Mouse (Mus musculus): ENCODE results near the gene Hoxc9. TPM values are rescaled to one million over a fixed set of nuclear protein-coding genes. Genes with fewer than 3 reads are reported as not detected.

The Hoxc9 gene
- polyA plus RNA-seq, 1 experiment from 2014 or later = not detected

- Histone ChIP-seq H3K4me2 (no peak overlapping the region), H3K4me1 (replicated peaks) (peaks cover 29% of the 10 kb centered on the region), H3K4me3 (no peak overlapping the region), H3K9ac (no peak overlapping the region), H3K9me3 (replicated peaks) (no peaks in the 10 kb centered on the region), H3K27ac (ENCODE audit: poor library complexity, severe bottlenecking) (no peak overlapping the region), H3K36me3 (no peaks in the 10 kb centered on the region), H3K27me3 (replicated peaks) (peaks cover 97% of the 10 kb centered on the region)
- WGBS = 23% methylated on average over 4 of the region's 4 CpGs
- no peak for ATAC-seq (ENCODE audit: insufficient number of reproducible peaks, low FRiP score)
These were observed 25.9 kb downstream of the Hoxc9 start for GRCm38 (mm10) chr15:103002156-103002555.

DNA sequence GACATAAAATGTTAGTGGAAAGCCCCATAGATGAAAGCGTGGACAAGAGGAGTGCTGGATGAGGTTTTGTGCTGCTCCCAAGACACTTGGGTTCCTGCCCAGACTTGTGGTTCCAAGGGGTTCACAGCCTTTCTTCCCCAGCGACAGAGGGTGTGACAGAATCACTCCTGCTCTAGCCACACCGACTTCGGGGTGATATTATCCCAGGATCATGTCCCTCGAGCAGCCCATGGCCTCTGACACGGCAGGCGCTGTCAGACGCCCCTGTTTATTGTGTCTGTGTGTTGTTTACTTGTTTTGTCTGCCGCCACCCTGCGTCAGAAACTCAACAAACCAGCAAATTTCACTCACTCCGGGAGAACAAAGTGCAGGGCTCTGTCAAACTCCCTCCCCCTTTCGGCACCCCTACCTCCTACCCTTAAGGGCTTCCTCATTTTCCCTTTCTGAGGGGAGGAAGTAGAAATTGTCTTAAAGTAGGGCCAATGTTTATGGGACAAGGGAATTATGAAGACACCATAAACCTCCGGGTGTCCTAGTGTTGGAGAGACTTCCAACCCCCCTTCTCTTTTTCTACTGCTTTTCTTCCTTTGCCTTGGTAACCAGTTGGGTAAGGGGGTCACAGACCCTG, 26.7 kb downstream of the Hoxc9 start:
- Histone ChIP-seq H3K9me3 (replicated peaks) (no peaks in the 10 kb centered on the region), H3K4me1 (replicated peaks) (peaks cover 29% of the 10 kb centered on the region), H3K27ac (ENCODE audit: poor library complexity, severe bottlenecking) (no peak overlapping the region), H3K4me3 (no peak overlapping the region), H3K9ac (no peak overlapping the region), H3K4me2 (no peak overlapping the region), H3K27me3 (replicated peaks) (peaks cover 98% of the 10 kb centered on the region), H3K36me3 (no peaks in the 10 kb centered on the region)
- WGBS = 15% methylated on average over 13 of the region's 13 CpGs
- ATAC-seq (ENCODE audit: insufficient number of reproducible peaks, low FRiP score) = no peak

DNA sequence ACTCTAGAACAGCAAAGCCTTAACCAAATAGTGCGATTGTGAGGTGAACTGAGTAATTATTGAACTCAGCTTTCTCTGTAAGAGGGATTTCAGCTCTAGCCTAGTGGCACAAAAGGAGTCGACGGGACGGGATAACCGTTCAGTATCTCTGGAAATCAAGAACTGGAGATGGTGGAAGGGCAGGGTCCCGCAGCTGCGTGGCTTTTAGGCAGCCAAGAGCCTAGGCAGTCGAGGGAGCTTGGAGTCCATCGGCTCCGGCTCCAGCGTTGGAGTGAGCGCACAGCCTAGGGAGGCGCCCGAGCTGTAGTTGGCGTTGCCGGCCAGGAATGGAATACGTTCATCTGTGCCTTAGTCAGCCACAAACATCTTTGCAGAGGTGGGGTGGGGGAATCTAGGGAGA, 29.1 kb downstream of the Hoxc9 start:
- no peak overlapping the region for H3K9ac ChIP-seq
- H3K4me2 ChIP-seq = no peak overlapping the region
- no peak overlapping the region for H3K27ac ChIP-seq (ENCODE audit: poor library complexity, severe bottlenecking)

DNA sequence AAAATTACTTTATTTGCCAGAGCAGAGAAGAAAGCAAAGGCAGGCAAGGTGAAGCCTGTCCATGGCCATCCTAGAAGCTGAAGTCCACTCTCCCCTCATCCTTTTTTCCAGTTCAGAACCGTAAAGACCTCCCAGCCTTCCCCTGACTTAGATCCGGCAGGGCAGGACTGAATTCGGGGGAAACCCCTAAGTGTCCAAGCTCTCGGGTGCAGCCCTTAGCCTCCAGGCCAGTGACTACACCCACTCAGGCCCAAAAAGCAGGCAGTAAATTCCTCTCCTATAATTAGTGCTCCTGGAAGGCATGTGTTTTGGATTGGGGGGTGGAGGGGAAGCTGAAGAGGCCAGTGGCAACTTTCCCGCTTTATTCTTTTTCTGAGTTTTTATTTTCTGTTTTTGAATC, 29.6 kb downstream of the Hoxc9 start:
- no peak overlapping the region for H3K4me2 ChIP-seq
- 8% methylated on average over 5 of the region's 5 CpGs for WGBS

More for the DNA sequence above, 29.1 kb downstream of the Hoxc9 start:
- no peak overlapping the region for H3K4me3 ChIP-seq
- peaks cover 98% of the 10 kb centered on the region for H3K27me3 ChIP-seq (replicated peaks)
- no peaks in the 10 kb centered on the region for H3K9me3 ChIP-seq (replicated peaks)
- ATAC-seq (ENCODE audit: insufficient number of reproducible peaks, low FRiP score) = no peak
- peaks cover 12% of the 10 kb centered on the region for H3K4me1 ChIP-seq (replicated peaks)
- under 1% methylated on average over 17 of the region's 17 CpGs for WGBS
- no peaks in the 10 kb centered on the region for H3K36me3 ChIP-seq

GRCm38 (mm10) chr15:103006326-103006725, 30.1 kb downstream of the Hoxc9 start:
- WGBS = 14% methylated on average over 1 of the region's 1 CpGs

More for the DNA sequence above, 29.6 kb downstream of the Hoxc9 start:
- Histone ChIP-seq H3K27ac (ENCODE audit: poor library complexity, severe bottlenecking) (no peak overlapping the region), H3K27me3 (replicated peaks) (peaks cover 98% of the 10 kb centered on the region), H3K9ac (no peak overlapping the region), H3K4me1 (replicated peaks) (peaks cover 8% of the 10 kb centered on the region), H3K4me3 (no peak overlapping the region), H3K9me3 (replicated peaks) (no peaks in the 10 kb centered on the region), H3K36me3 (no peaks in the 10 kb centered on the region)
- ATAC-seq (ENCODE audit: insufficient number of reproducible peaks, low FRiP score) = no peak

DNA sequence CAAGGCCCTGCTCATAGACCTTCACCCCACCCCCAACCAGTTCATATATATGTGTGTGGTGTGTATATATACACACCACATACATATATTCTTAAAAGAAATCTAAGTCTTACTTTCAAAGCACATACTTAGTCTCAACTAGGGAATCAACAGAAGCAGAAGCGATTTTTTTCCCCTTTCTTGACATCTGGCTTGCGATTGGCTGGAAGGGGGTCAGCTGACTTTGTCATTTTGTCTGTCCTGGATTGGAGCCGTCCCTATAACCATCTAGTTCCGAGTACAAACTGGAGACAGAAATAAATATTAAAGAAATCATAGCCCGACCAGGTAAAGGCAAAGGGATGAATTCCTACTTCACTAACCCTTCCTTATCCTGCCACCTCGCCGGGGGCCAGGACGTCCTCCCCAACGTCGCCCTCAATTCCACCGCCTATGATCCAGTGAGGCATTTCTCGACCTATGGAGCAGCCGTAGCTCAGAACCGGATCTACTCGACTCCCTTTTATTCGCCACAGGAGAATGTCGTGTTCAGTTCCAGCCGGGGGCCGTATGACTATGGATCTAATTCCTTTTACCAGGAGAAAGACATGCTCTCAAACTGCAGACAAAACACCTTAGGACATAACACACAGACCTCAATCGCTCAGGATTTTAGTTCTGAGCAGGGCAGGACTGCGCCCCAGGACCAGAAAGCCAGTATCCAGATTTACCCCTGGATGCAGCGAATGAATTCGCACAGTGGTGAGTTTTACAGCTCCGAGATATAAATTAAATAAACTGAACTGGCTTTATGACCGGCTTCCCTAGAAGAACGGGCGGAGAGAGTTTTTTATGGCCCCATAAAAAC, 33.2 kb downstream of the Hoxc9 start:
- Histone ChIP-seq H3K4me3 (no peak overlapping the region), H3K4me1 (replicated peaks) (peaks cover 11% of the 10 kb centered on the region), H3K27ac (ENCODE audit: poor library complexity, severe bottlenecking) (no peak overlapping the region), H3K36me3 (no peaks in the 10 kb centered on the region), H3K9ac (no peak overlapping the region), H3K4me2 (no peak overlapping the region), H3K9me3 (replicated peaks) (no peaks in the 10 kb centered on the region), H3K27me3 (replicated peaks) (peaks cover 98% of the 10 kb centered on the region)
- no peak for ATAC-seq (ENCODE audit: insufficient number of reproducible peaks, low FRiP score)
- whole genome bisulfite sequencing = 2% methylated on average over 27 of the region's 27 CpGs

More at GRCm38 (mm10) chr15:103006326-103006725, 30.1 kb downstream of the Hoxc9 start:
- peaks cover 98% of the 10 kb centered on the region for H3K27me3 ChIP-seq (replicated peaks)
- H3K9ac ChIP-seq = no peak overlapping the region
- ATAC-seq (ENCODE audit: insufficient number of reproducible peaks, low FRiP score) = no peak
- H3K4me3 ChIP-seq = no peak overlapping the region
- no peak overlapping the region for H3K27ac ChIP-seq (ENCODE audit: poor library complexity, severe bottlenecking)
- H3K4me1 ChIP-seq (replicated peaks) = 0 out of 2 replicates have a peak, but pooled peaks cover 2% of the 10 kb centered on the region
- H3K36me3 ChIP-seq = no peaks in the 10 kb centered on the region
- no peak overlapping the region for H3K4me2 ChIP-seq
- H3K9me3 ChIP-seq (replicated peaks) = no peaks in the 10 kb centered on the region

DNA sequence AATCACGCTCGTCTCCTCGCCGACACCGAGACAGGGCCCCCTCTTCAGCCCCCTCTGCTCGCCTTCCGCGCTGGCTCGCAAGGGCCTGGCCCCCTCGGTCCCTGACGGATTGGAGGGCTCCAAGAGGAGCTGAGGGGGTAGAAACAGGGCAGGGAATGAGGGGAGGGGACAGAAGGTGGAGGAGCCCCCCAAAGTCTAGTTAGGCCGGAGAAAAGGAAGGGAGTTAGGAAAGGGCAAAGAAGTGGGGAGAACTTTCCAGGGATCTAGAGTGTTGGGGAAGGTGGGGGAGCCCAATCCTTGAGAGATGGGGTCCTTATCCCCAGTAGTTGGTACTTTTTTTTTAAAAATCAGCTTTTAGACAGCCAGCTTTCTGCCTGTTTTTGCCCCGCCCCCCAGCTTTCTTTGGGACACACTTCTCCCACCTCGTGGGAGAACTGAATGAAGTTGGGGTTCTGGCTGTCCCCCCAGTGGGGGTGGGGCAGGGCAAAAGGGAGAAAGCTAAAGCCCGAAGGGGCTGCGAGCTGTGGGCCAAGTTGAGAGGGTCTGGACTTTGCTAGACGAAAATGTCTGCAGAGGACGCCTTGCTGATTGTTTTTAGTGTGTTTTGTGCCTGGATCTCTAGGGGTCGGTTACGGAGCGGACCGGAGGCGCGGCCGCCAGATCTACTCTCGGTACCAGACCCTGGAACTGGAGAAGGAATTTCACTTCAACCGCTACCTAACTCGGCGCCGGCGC, 34.0 kb downstream of the Hoxc9 start:
- Histone ChIP-seq H3K4me2 (no peak overlapping the region), H3K36me3 (no peaks in the 10 kb centered on the region), H3K27ac (ENCODE audit: poor library complexity, severe bottlenecking) (no peak overlapping the region), H3K27me3 (replicated peaks) (peaks cover 98% of the 10 kb centered on the region), H3K4me1 (replicated peaks) (peaks cover 12% of the 10 kb centered on the region), H3K9me3 (replicated peaks) (no peaks in the 10 kb centered on the region), H3K4me3 (no peak overlapping the region), H3K9ac (no peak overlapping the region)
- ATAC-seq (ENCODE audit: insufficient number of reproducible peaks, low FRiP score) = no peak
- 1% methylated on average over 31 of the region's 31 CpGs for WGBS

DNA sequence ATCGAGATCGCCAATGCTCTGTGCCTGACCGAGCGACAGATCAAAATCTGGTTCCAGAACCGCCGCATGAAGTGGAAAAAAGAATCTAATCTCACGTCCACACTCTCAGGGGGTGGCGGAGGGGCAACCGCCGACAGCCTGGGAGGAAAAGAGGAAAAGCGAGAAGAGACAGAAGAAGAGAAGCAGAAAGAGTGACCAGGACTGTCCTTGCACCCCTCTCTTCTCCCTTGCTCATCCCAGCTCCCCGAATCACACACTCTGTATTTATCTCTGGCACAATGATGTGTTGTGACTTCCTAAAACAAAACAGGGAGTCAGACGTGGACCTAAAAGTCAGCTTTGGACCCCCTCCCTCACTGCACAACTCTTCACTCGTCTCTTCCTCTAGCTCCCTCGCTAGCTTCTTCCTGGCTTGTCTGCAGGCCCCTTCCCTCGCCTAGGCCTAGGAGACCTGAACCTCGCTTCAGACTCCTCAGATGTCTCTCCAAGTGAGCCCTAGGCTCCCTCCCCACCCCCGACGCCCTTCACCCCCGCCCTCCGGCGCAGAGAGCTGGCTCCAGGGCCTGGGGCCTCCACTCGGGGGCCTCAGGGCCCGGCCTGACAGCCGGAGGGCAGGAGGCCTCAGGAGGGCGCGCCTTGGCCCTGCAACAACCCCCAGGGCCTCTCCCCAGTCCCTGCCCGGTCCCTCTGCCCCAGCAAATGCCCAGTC, 34.8 kb downstream of the Hoxc9 start:
- Histone ChIP-seq H3K4me1 (replicated peaks) (peaks cover 12% of the 10 kb centered on the region), H3K9ac (no peak overlapping the region), H3K4me2 (no peak overlapping the region), H3K36me3 (no peaks in the 10 kb centered on the region), H3K27me3 (replicated peaks) (peaks cover 98% of the 10 kb centered on the region), H3K27ac (ENCODE audit: poor library complexity, severe bottlenecking) (no peak overlapping the region), H3K9me3 (replicated peaks) (no peaks in the 10 kb centered on the region), H3K4me3 (no peak overlapping the region)
- WGBS = 1% methylated on average over 28 of the region's 28 CpGs
- ATAC-seq (ENCODE audit: insufficient number of reproducible peaks, low FRiP score) = no peak

DNA sequence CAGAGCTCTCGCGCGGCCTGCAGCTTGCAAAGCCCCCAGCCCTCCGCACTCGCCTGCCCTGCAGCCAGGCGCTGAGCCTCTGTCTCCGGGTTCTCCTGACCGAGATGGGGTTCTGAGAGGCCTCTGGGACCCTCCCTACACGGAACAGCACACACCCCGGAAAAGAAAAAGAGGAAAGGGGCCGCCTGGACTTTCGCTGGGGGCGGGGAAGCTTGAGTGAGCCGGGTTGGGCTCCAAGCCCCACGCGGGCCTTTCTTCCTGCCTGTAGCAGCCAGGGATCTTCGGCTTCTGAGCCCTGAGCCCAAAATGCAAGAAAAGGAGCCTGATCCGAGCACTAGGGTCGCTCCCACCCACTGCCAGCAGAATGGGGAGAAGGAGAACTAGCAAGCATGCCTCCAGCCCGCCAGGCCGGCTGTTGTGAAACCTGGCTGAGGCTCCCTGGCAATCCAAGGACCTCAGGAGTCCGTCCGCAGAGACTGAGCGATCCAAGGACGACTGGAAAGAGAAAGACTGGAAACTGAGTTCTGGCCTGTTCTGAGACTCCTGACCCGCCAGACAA, 35.8 kb downstream of the Hoxc9 start:
- H3K4me3 ChIP-seq = 0 out of 2 replicates have a peak overlapping the region, but pooled peaks have one; percentile 10
- H3K27ac ChIP-seq (ENCODE audit: poor library complexity, severe bottlenecking) = no peak overlapping the region
- no peaks in the 10 kb centered on the region for H3K36me3 ChIP-seq
- peak overlapping the region; percentile 30 for H3K4me2 ChIP-seq
- peaks cover 12% of the 10 kb centered on the region for H3K4me1 ChIP-seq (replicated peaks)
- no peaks in the 10 kb centered on the region for H3K9me3 ChIP-seq (replicated peaks)
- under 1% methylated on average over 26 of the region's 26 CpGs for WGBS
- peaks cover 98% of the 10 kb centered on the region for H3K27me3 ChIP-seq (replicated peaks)
- no peak overlapping the region for H3K9ac ChIP-seq
- no peak for ATAC-seq (ENCODE audit: insufficient number of reproducible peaks, low FRiP score)

DNA sequence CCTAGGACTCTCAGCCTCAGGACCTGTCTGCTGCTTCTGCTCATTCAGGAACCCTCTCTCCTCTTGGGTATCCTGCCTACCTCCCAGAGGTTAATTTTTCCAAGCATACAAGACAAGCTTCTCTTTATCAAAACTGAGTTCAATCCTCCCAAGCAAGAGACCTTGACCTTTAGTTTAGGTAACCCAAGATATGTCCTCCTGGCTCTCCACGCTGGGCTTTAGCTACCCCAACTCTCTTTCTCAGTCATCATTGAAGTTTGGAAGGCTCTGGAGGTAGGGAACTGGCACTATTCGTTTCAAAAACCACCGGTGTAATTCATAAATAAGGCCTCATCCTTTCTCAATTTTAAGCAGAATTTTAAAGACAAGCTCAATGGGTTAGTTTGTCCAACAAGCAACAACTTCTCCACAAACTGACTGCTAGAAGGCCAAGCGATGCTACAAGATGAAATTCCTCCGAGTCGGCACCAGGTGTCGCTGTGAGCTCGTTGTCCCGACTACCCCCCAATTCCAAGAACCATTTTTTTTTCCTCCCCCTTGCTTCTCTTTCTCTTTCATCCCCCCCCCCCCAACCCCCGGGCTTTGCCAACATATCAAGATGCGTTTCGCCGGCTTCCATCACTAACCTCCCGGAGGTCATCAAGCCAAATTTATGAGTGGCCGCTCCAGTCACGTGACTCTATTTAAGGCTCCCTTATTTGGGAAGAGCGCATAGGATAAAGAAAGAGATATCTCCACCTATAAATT, 37.2 kb downstream of the Hoxc9 start:
- H3K4me3 ChIP-seq = peak overlapping the region; percentile 25; the same call in 1 of the 2 replicates
- H3K36me3 ChIP-seq = no peaks in the 10 kb centered on the region
- no peak for ATAC-seq (ENCODE audit: insufficient number of reproducible peaks, low FRiP score)
- no peak overlapping the region for H3K27ac ChIP-seq (ENCODE audit: poor library complexity, severe bottlenecking)
- H3K9me3 ChIP-seq (replicated peaks) = no peaks in the 10 kb centered on the region
- H3K4me1 ChIP-seq (replicated peaks) = peaks cover 12% of the 10 kb centered on the region
- H3K4me2 ChIP-seq = peak overlapping the region; percentile 49
- WGBS = 3% methylated on average over 17 of the region's 17 CpGs
- no peak overlapping the region for H3K9ac ChIP-seq
- peaks cover 98% of the 10 kb centered on the region for H3K27me3 ChIP-seq (replicated peaks)
